Mouse (Mus musculus): ENCODE data around the gene Wdsub1.

DNA sequence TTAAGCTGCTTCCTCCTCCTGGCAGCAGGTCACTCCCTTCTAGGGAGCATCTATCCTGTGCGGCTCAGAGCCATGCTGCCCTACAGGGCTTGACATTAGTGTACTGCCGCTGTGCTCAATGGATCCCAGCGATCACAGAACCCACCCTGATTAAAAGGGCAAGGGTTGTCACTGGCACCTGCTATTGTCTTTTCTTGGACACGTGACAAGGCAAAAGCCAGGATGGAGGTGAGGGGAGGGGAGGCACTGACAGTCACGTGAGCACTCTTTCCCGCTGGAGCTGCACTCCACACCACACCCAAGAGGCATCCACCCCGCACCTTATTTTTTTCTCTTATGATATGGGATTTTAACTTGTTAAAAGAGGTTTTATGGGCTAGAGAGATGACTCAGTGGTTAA, 50.6 kb downstream of the Wdsub1 start:
- no peak for TF ChIP-seq CTCF (IDR thresholded peaks at IDR 0.05; ENCODE audit: low read depth)
- TF ChIP-seq EP300 (IDR thresholded peaks at IDR 0.05; ENCODE audit: low read depth): no peak
